In the genomic region with DNA sequence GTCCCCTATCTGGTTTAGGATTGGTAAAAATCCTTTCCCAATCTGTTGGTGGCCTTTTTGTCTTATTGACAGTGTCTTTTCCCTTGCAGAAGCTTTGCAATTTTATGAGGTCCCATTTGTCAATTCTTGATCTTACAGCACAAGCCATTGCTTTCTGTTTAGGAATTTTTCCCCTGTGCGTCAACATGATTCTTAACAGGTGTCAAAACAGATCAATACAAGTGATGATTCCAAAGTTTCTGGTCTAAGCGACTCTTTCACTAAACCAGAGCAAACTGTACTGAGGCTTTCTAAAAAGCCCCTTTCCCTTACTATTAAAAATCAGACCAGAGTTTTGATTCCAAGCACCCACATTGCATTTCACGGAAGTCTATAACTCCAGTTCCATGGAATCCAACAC, we compare ENCODE assay signal across 22 mouse cellular contexts. TPM values are rescaled to one million over a fixed set of nuclear protein-coding genes. Genes with fewer than 3 reads are reported as not detected.
"Had no signal": no experiment of that assay in that cellular context is flagged by ENCODE, and none has a peak within 500 bp of the region (broad histone marks: within the 10 kb centered on the region; RNA-seq: fewer than 3 reads in every experiment).

No protein-coding gene starts in this region.

RNA-seq across cellular contexts. Expression of a gene that starts 49.4 kb away (rescaled TPM):
- total RNA-seq: heart, postnatal 10 days; heart, postnatal 14 days; heart, postnatal 25 days; heart, postnatal 36 days; heart, postnatal 4 days; hematopoietic stem cell, adult 5-6 weeks; hindbrain, postnatal 0 days had no signal
- polyA plus RNA-seq: heart, embryonic 10.5 days; heart, embryonic 11.5 days; heart, embryonic 12.5 days; heart, embryonic 13.5 days; heart, embryonic 14.5 days; heart, embryonic 15.5 days; heart, embryonic 16.5 days; heart, postnatal 0 days; hindbrain, embryonic 10.5 days; hindbrain, embryonic 12.5 days; hindbrain, embryonic 13.5 days; hindbrain, embryonic 14.5 days; hindbrain, embryonic 15.5 days; hindbrain, embryonic 16.5 days; hindbrain, postnatal 0 days; intestine, embryonic 16.5 days had no signal
